Mouse (Mus musculus) heart, postnatal 0 days (tissue): ENCODE results near the gene Ghr.

Experiments
- CTCF ChIP-seq: IDR thresholded peaks from 2 replicates; pipeline ENCODE4 v1.5.1; 2016; ENCODE audit warnings: antibody characterized with exemption, control low read depth, low read depth
- EP300 ChIP-seq: IDR thresholded peaks from 2 replicates; pipeline ENCODE4 v1.6.1; 2016; ENCODE audit warnings: antibody characterized with exemption, low read depth

- TF ChIP-seq CTCF = no peak
- TF ChIP-seq EP300 = no peak
Observed at GRCm38 (mm10) chr15:3344555-3344954, 238.7 kb downstream of the Ghr start.
